Mouse (Mus musculus) thymus, postnatal 36 days (tissue): Measurements from ENCODE around the gene Gm44.
"Not testable (repeated sequence)": the region's sequence is repeated elsewhere in the genome, so short reads cannot be mapped to it uniquely, and the experiment has no call there.

Experiments
- DNase-seq, 2 experiments: peaks; one replicate each; pipeline ENCODE4 v3.0.0; 2022; ENCODE audit warnings: mixed read lengths in 2 of 2

Gene Gm44

DNA sequence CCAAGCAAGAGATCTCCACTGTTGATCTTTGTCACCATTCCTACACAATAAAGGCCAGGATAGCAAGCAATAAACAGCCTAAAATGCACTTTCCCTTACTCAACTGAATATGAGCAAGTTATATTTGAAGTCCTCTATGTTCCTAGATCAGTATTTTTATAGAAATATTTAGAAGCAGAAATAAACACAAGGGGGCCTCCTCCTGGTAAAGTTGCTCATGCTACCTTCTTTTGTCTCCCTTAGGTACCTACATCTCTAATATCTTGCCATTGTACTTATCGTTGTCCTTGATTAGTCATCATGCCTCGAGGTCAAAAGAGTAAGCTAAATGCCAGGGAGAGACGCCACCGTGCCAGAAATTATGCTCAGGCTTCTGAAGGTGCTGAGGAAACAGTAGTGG, at the start of gene Gm44:
TSS of gene Gm44 (plus strand) at position 301 of the 400 bp plus-strand sequence.
- no peak for DNase-seq

DNA sequence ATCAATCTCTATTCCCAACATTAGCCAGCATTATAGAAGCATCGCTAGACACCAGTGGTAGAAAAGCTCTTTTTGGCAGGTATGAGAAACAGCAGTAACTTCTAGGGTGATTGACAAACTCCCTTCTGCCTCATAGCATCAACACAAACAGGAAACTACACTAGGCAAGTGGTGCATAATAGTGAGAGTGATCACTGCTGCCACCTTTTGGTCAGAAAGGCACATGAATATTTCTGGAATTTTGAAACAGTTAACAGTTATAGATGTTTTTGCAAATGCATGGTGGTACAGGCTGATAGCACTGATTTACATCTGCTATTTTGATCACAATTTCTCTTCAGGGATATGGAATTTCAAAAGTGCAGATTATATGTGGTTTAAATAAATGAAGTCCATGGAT, 36.0 kb downstream of the Gm44 start:
- DNase-seq: no peak

DNA sequence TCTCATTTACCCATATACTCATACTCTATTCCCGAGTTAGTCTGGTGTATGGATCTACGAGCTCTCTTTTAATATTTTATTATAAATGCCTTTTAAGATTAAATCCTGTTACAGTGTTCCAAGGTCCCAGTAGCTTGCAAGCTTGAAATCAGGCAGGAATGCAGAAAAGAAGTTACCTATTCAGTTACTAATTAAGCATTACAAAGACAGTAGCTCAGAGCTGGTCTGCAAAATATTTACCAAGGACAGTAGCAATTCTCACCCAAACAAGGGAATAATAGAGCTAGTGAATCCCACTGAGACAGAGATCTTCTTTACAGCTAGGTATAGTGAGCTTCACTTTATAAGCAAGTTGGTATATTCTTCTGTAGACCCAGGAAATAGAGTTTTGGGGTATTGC, 46.3 kb downstream of the Gm44 start:
- not testable (repeated sequence) for DNase-seq
